Mouse (Mus musculus): ENCODE measurements around the gene Tspan9. TPM values are rescaled to one million over a fixed set of nuclear protein-coding genes. Genes with fewer than 3 reads are reported as not detected.

Gene Tspan9
- total RNA-seq (2022): 10 to 100 TPM; 45.4 to 64.2 (median 56.0) TPM

- DNase-seq (ENCODE audit: low spot score in 2 of 2): peak in 1 of 2 experiments; percentile 47
Measured at GRCm38 (mm10) chr6:128143390-128144020, at the start of gene Tspan9. Tspan9 (minus strand) TSS chr6:128143594.

DNA sequence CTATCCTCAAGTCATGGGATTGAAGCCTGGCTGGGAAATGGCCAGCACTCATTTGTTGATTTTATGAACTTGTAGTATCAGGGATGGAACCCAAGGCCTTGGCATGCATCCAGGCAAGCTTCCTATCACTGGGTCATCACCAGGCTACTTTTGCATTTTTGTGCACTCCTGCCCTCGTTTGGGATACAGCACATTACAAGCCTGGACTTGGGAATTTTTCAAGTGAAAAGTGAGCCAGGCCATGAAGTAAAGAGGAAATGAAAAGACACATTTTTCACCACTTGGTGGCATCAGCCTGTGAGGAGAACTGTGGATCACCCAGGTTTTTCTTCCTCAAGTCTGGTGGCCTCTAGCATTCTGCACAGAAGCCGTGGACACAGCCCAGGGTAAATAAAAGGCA is 40.1 kb upstream of the Tspan9 start:
- no peak for DNase-seq (ENCODE audit: low spot score in 2 of 2)

- no peak for DNase-seq (ENCODE audit: low spot score in 2 of 2)
Measured at GRCm38 (mm10) chr6:128181176-128181575, 37.8 kb upstream of the Tspan9 start.

- DNase-seq (ENCODE audit: low spot score in 2 of 2): no peak
Measured at GRCm38 (mm10) chr6:128179651-128180050, 36.3 kb upstream of the Tspan9 start.

GRCm38 (mm10) chr6:128179247-128179646 is 35.9 kb upstream of the Tspan9 start:
- no peak for DNase-seq (ENCODE audit: low spot score in 2 of 2)

- DNase-seq (ENCODE audit: low spot score in 2 of 2): no peak
Measured at GRCm38 (mm10) chr6:128178681-128179080, 35.3 kb upstream of the Tspan9 start.

DNA sequence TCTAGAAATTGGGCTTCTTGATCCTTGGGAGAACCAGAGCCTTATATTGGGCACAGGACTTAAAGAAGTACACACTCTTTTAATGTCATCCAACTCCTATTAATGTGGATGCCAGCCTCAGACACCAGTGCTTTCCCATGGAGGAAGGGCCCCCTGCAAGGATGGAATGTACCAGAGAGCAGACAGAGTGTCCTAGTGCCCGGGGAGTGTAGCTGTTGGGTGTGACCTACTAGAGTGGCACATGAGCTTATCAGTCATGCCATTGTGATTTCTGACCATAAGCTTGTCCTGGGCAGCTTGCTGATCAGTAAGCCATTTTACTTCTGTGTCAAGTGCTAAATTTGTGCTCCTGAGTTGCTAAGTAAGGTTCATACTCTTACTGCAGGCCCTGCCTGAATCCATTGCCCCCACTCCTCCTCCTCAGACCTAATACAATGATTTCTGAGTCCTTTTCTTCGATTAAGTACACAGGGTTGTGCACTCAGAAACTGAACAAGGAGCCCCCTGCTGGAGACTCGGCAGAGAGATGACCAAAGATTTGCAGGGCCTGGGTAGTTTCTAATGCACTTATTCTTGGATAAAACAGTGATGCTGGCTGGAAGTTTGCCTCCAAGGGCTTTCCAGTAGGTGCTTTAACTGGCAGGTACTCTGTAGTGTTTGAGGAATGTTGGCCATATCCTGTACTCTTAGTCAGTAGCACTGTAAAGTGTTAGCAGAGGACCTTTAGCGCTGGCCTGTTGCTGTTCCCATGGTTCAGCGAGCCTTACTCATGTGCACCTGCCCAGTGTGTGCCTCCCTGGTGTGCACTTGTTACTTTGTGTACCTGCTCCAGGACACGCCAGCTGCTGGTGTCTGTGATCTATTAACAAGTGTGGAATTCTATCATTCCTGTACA is 25.6 kb upstream of the Tspan9 start:
- DNase-seq (ENCODE audit: low spot score in 2 of 2): no peak

DNA sequence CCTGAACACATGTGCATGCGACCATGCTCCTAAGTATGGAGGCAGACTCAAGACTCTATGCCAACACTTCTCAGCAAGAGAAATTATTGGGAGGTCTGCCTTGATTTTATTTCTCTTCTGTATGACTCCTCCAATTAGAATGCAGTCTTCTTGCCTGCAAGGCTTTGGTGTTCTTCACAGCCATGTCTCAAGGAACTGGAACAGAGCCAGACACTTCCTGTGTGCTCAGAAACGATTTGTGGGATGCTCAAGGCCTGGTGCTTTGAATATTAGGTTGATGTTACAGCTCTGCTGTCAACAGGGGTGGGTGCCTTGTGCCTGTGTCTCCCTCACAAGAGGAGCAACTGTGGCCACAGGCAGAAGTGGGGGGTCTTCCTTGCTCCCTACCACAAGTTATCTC is 22.2 kb upstream of the Tspan9 start:
- no peak for DNase-seq (ENCODE audit: low spot score in 2 of 2)

DNA sequence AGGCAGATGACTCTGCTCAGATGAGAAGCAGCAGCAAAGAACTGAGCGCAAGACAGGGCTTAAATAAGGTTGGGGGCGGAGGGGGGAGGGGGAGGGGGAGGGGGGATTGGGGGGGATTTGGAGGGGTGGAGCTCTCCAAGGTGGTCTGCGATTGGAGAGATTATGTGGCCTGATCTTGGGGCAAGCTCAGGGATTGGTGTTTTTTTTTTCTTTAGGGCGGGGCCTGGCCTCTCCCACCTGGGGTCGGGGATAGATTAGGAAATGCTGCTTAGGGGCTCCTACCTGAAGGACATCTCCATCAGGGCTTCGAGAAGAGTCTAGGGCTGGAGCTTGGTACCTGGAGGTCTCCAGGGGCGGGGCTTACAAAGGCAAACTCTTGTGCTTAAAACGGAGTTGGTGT is 21.2 kb upstream of the Tspan9 start:
- DNase-seq (ENCODE audit: low spot score in 2 of 2): no peak

GRCm38 (mm10) chr6:128159092-128159491 is 15.7 kb upstream of the Tspan9 start:
- no peak for DNase-seq (ENCODE audit: low spot score in 2 of 2)

- no peak for DNase-seq (ENCODE audit: low spot score in 2 of 2)
Measured at GRCm38 (mm10) chr6:128158031-128158430, 14.6 kb upstream of the Tspan9 start.

- no peak for DNase-seq (ENCODE audit: low spot score in 2 of 2)
Measured at GRCm38 (mm10) chr6:128156476-128156875, 13.1 kb upstream of the Tspan9 start.

- no peak for DNase-seq (ENCODE audit: low spot score in 2 of 2)
Measured at GRCm38 (mm10) chr6:128155935-128156334, 12.5 kb upstream of the Tspan9 start.

- DNase-seq (ENCODE audit: low spot score in 2 of 2): peak in 1 of 2 experiments; percentile 51
Measured at GRCm38 (mm10) chr6:128145765-128146164, 2.4 kb upstream of the Tspan9 start.

- no peak for DNase-seq (ENCODE audit: low spot score in 2 of 2)
Measured at GRCm38 (mm10) chr6:128142369-128143278, 770 bp downstream of the Tspan9 start.

- DNase-seq (ENCODE audit: low spot score in 2 of 2): no peak
Measured at GRCm38 (mm10) chr6:128140724-128141123, 2.7 kb downstream of the Tspan9 start.

GRCm38 (mm10) chr6:128137855-128138254 is 5.5 kb downstream of the Tspan9 start:
- DNase-seq (ENCODE audit: low spot score in 2 of 2): no peak

- no peak for DNase-seq (ENCODE audit: low spot score in 2 of 2)
Measured at GRCm38 (mm10) chr6:128136654-128137053, 6.7 kb downstream of the Tspan9 start.

DNA sequence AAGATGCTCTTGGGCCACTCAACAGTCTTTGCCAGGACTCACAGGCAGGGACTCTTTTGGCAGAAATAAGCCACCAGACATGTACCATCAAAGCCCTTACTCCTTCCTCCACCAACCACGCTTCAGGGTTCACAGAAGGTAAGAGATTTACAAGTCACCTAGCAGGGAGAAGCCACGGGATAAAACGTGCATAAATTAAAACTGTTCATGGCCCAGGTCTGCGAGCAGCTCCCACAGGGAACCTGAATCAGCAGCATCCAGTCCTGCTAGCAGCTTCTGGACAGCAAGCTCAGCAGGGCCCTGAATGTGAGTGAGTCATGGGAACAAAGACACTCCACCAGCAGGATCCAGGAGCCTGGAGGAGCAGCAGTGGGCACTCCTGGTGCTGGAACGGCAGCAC is 7.9 kb downstream of the Tspan9 start:
- no peak for DNase-seq (ENCODE audit: low spot score in 2 of 2)

DNA sequence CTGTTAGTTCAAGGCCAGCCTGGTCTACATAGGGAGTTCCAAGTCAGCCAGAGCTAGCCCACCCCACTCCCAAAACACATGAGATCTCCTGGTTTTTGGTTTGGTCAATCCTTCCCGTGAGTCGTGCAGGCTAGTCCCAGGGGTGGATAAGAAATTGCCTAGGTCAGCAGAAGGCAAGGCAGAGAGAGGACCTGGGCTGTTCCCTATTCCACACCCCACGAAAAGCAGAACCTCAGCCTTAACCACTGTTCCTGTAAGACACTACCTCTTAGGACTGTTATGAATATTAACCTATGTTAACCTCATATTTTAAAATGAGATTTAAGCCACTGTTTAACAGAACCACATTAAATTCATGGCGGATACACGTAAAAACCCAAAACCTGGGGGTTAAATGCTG is 8.4 kb downstream of the Tspan9 start:
- no peak for DNase-seq (ENCODE audit: low spot score in 2 of 2)

GRCm38 (mm10) chr6:128134196-128134924 is 9.0 kb downstream of the Tspan9 start:
- no peak for DNase-seq (ENCODE audit: low spot score in 2 of 2)
